Mouse (Mus musculus) telencephalon, adult 2 months (tissue): ENCODE data around the gene She.

ENCODE experiments used
- DNase-seq: peaks from one replicate; pipeline ENCODE4 v3.0.0-alpha.2; 2011; ENCODE audit warnings: low read depth, low spot score

Gene She

GRCm38 (mm10) chr3:89817056-89817455 lies 14.1 kb upstream of the She start:
- DNase-seq = no peak

- no peak for DNase-seq
These were observed 12.6 kb upstream of the She start for GRCm38 (mm10) chr3:89818605-89819004.

- DNase-seq = no peak
These were observed 11.3 kb upstream of the She start for GRCm38 (mm10) chr3:89819897-89820296.

GRCm38 (mm10) chr3:89820311-89821095 lies 10.7 kb upstream of the She start:
- DNase-seq = no peak

GRCm38 (mm10) chr3:89821096-89821513 lies 10.1 kb upstream of the She start:
- DNase-seq = no peak

GRCm38 (mm10) chr3:89821548-89822480 lies 9.4 kb upstream of the She start:
- DNase-seq = no peak

GRCm38 (mm10) chr3:89823594-89823993 lies 7.6 kb upstream of the She start:
- no peak for DNase-seq

- DNase-seq = no peak
These were observed 4.9 kb upstream of the She start for GRCm38 (mm10) chr3:89826295-89826694.

GRCm38 (mm10) chr3:89835362-89835761 lies 4.2 kb downstream of the She start:
- no peak for DNase-seq

- DNase-seq = no peak
These were observed 11.1 kb downstream of the She start for GRCm38 (mm10) chr3:89842258-89842657.

GRCm38 (mm10) chr3:89843148-89843547 lies 12.0 kb downstream of the She start:
- no peak for DNase-seq

- no peak for DNase-seq
These were observed 14.6 kb downstream of the She start for GRCm38 (mm10) chr3:89845814-89846213.

- DNase-seq = no peak
These were observed 16.0 kb downstream of the She start for GRCm38 (mm10) chr3:89847126-89847525.

GRCm38 (mm10) chr3:89847596-89847995 lies 16.4 kb downstream of the She start:
- DNase-seq = no peak

- DNase-seq = no peak
These were observed 16.9 kb downstream of the She start for GRCm38 (mm10) chr3:89848083-89848482.

- no peak for DNase-seq
These were observed 22.6 kb downstream of the She start for GRCm38 (mm10) chr3:89853752-89854151.

GRCm38 (mm10) chr3:89857353-89857752 lies 26.2 kb downstream of the She start:
- DNase-seq = no peak

- DNase-seq = no peak
These were observed 27.0 kb downstream of the She start for GRCm38 (mm10) chr3:89858123-89858522.

- peak; percentile 90 for DNase-seq
These were observed 27.7 kb downstream of the She start for GRCm38 (mm10) chr3:89858888-89859287.

GRCm38 (mm10) chr3:89859936-89860335 lies 28.8 kb downstream of the She start:
- no peak for DNase-seq

- no peak for DNase-seq
These were observed 29.2 kb downstream of the She start for GRCm38 (mm10) chr3:89860343-89860742.

- DNase-seq = no peak
These were observed 29.9 kb downstream of the She start for GRCm38 (mm10) chr3:89861070-89861469.
